Mouse (Mus musculus) G1E (cell line): ENCODE measurements around the gene Sec24c.
"Not testable (repeated sequence)": the region's sequence is repeated elsewhere in the genome, so short reads cannot be mapped to it uniquely, and the experiment has no call there.

Experiments used
- CTCF ChIP-seq: IDR thresholded peaks from 2 replicates; pipeline ENCODE4 v1.5.1; 2012; ENCODE audit warnings: low read depth, low read length, inconsistent platforms, mixed read lengths
- GATA2 ChIP-seq: IDR thresholded peaks from 2 replicates; pipeline ENCODE4 v1.6.1; 2012; ENCODE audit warnings: low read depth, low read length, inconsistent platforms, borderline replicate concordance
- TAL1 ChIP-seq: conservative IDR thresholded peaks from 2 replicates; pipeline ENCODE4 v1.6.1; 2012; ENCODE audit warnings: low read depth, low read length, inconsistent platforms, mixed read lengths

- not testable (repeated sequence) for TF ChIP-seq CTCF, GATA2, TAL1
Observed at GRCm38 (mm10) chr14:20636968-20637367, 37.1 kb upstream of the Sec24c start.
